Mouse (Mus musculus) heart, embryonic 14.5 days (tissue): Measurements from ENCODE around the gene Dync2li1. TPM values are rescaled to one million over a fixed set of nuclear protein-coding genes. Genes with fewer than 3 reads are reported as not detected.

Experiments used
- ATAC-seq: fragments of 200-750 bp; cut with Nextera tagmentation; 2 replicates; pipeline ENCODE4 v1.8.0; 2017; ENCODE audit warnings: low read depth, moderate TSS enrichment; ENCODE audit not compliant: insufficient number of reproducible peaks, insufficient read depth, low FRiP score
- H3K27ac ChIP-seq, 2 experiments: fragments of 200-500 bp in 1 of 2; fragments of 300-500 bp in 1 of 2; sonication (generic) in 1 of 2; replicated peaks in 1 of 2; 2 replicates each; pipeline ENCODE4 v1.5.1; 2012 to 2014; ENCODE audit warnings: low read depth in 2 of 2, low read length in 2 of 2, control low read depth in 1 of 2, mild to moderate bottlenecking in 1 of 2, mixed read lengths in 1 of 2; ENCODE audit not compliant: control insufficient read depth in 1 of 2, insufficient read depth in 1 of 2
- H3K27me3 ChIP-seq: fragments of 300-500 bp; sonication (generic); 2 replicates; pipeline ENCODE4 v1.6.1; 2014; ENCODE audit warnings: mild to moderate bottlenecking, low read length, control low read depth; ENCODE audit not compliant: control insufficient read depth, insufficient read depth
- H3K36me3 ChIP-seq: fragments of 300-500 bp; sonication (generic); 2 replicates; pipeline ENCODE4 v1.6.1; 2014; ENCODE audit warnings: mild to moderate bottlenecking, control low read depth, low read length, mixed read lengths; ENCODE audit not compliant: control insufficient read depth, insufficient read depth
- H3K4me1 ChIP-seq, 2 experiments: fragments of 200-500 bp in 1 of 2; fragments of 300-500 bp in 1 of 2; sonication (generic) in 1 of 2; 2 replicates each; pipeline ENCODE4 v1.6.1; 2012 to 2014; ENCODE audit warnings: low read length in 2 of 2, control low read depth in 1 of 2, mixed read lengths in 1 of 2; ENCODE audit not compliant: control insufficient read depth in 2 of 2, insufficient read depth in 2 of 2
- H3K4me2 ChIP-seq: fragments of 300-500 bp; sonication (generic); 2 replicates; pipeline ENCODE4 v1.6.1; 2014; ENCODE audit warnings: mild to moderate bottlenecking, low read length
- H3K4me3 ChIP-seq, 2 experiments: fragments of 200-500 bp in 1 of 2; fragments of 300-500 bp in 1 of 2; sonication (generic) in 1 of 2; 2 replicates each; pipeline ENCODE4 v1.5.1; 2012 to 2014; ENCODE audit warnings: low read length in 2 of 2, mild to moderate bottlenecking in 2 of 2, control low read depth in 1 of 2, low read depth in 1 of 2, moderate library complexity in 1 of 2; ENCODE audit not compliant: control insufficient read depth in 1 of 2, insufficient read depth in 1 of 2
- H3K9ac ChIP-seq: fragments of 300-500 bp; sonication (generic); 2 replicates; pipeline ENCODE4 v1.6.1; 2014; ENCODE audit warnings: mild to moderate bottlenecking, low read length
- H3K9me3 ChIP-seq: fragments of 300-500 bp; sonication (generic); 2 replicates; pipeline ENCODE4 v1.6.1; 2016; ENCODE audit warnings: low read length, control low read depth; ENCODE audit not compliant: control insufficient read depth
- WGBS: fragments of 180-500 bp; shearing (Covaris S2); extraction: QIAGEN DNeasy Blood & Tissue Kit; methylation state at CpG from one replicate; pipeline ENCODE4 v1.1.7; 2014; 5-methylcytosine and 5-hydroxymethylcytosine counted together
- polyA plus RNA-seq: library from polyadenylated mRNA; unstranded; fragments of >200 nt; fragmentation: Nextera tagmentation; extraction: Ambion mirVana; gene quantifications from 2 replicates; pipeline ENCODE4 v1.2.1, GENCODE M21; 2014

Dync2li1 gene
- polyA plus RNA-seq, 1 experiment from 2014 or later: 14.9 TPM

DNA sequence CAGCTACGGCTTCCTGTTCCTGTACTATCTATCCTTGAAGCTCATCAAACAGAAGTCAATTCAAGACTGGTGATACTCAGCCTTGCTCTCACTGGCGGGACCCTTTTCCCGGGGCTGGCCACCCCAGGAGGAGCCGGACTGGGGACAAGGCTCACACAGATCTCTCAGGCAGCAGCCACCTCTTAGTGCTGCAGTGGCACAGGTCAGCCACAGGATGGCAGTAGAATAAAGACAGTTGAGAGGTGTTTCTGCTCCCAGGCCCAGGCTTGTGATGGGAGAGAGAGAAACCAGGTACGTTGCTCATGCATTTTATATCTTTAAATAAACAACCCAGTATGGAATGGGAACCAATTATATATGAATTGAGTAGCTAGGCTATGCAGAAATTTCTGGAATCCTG, 72.4 kb downstream of the Dync2li1 start:
- Histone ChIP-seq H3K27ac (no peak overlapping the region), H3K4me1 (no peaks in the 10 kb centered on the region), H3K27me3 (no peaks in the 10 kb centered on the region), H3K4me2 (no peak overlapping the region), H3K36me3 (0 out of 2 replicates have a peak, but pooled peaks cover 4% of the 10 kb centered on the region), H3K9ac (no peak overlapping the region), H3K4me3 (no peak overlapping the region), H3K9me3 (no peaks in the 10 kb centered on the region)
- no peak for ATAC-seq
- 24% methylated on average over 5 of the region's 5 CpGs for WGBS

Other genes with a start within 250 kb of the Dync2li1 start
- 7.0 and 8.1 TPM in 2 replicates for gene Thada, start 160.3 kb upstream of the Dync2li1 start, polyA plus RNA-seq
- 2.5 and 2.7 TPM in 2 replicates for gene Plekhh2, start 114.6 kb upstream of the Dync2li1 start, polyA plus RNA-seq
- gene Abcg8, start 49.8 kb downstream of the Dync2li1 start, polyA plus RNA-seq: not detected in 2 replicates
- 0.18 and 0.27 TPM in 2 replicates for gene Abcg5, start 56.5 kb downstream of the Dync2li1 start, polyA plus RNA-seq
- 74.4 and 76.4 TPM in 2 replicates for gene Lrpprc, start 164.3 kb downstream of the Dync2li1 start, polyA plus RNA-seq